Mouse (Mus musculus) spleen, adult 18-20 months (tissue): ENCODE results near the gene Bbip1.
"Not testable (repeated sequence)": the region's sequence is repeated elsewhere in the genome, so short reads cannot be mapped to it uniquely, and the experiment has no call there.

Source experiments
- DNase-seq, 2 experiments: peaks; one replicate each; pipeline ENCODE4 v3.0.0; 2022; ENCODE audit warnings: mixed read lengths in 2 of 2

The Bbip1 gene

GRCm38 (mm10) chr19:53921996-53922395, 22.4 kb downstream of the Bbip1 start:
- DNase-seq, result not testable (repeated sequence)

GRCm38 (mm10) chr19:53919541-53919940, 24.9 kb downstream of the Bbip1 start:
- no peak for DNase-seq

GRCm38 (mm10) chr19:53914950-53915349, 29.5 kb downstream of the Bbip1 start:
- no peak for DNase-seq

GRCm38 (mm10) chr19:53906703-53907070, 37.7 kb downstream of the Bbip1 start:
- not testable (repeated sequence) for DNase-seq

- no peak for DNase-seq
Measured at GRCm38 (mm10) chr19:53906033-53906702, 38.3 kb downstream of the Bbip1 start.

GRCm38 (mm10) chr19:53904833-53905480, 39.5 kb downstream of the Bbip1 start:
- no peak for DNase-seq

GRCm38 (mm10) chr19:53903507-53904321, 40.7 kb downstream of the Bbip1 start:
- peak; percentile 58 to 59 for DNase-seq

GRCm38 (mm10) chr19:53902739-53903487, 41.5 kb downstream of the Bbip1 start:
- peak; percentile 87 to 95 for DNase-seq

- DNase-seq, result no peak
Measured at GRCm38 (mm10) chr19:53901931-53902738, 42.3 kb downstream of the Bbip1 start.

GRCm38 (mm10) chr19:53899941-53900610, 44.4 kb downstream of the Bbip1 start:
- peak; percentile 40 to 57 for DNase-seq

GRCm38 (mm10) chr19:53898970-53899900, 45.2 kb downstream of the Bbip1 start:
- no peak for DNase-seq

- DNase-seq, result no peak
Measured at GRCm38 (mm10) chr19:53898498-53898897, 45.9 kb downstream of the Bbip1 start.

- DNase-seq, result no peak
Measured at GRCm38 (mm10) chr19:53898046-53898445, 46.4 kb downstream of the Bbip1 start.

- DNase-seq, result no peak
Measured at GRCm38 (mm10) chr19:53894538-53895121, 49.8 kb downstream of the Bbip1 start.

- DNase-seq, result peak; percentile 46 to 55
Measured at GRCm38 (mm10) chr19:53893711-53894171, 50.7 kb downstream of the Bbip1 start.

- no peak for DNase-seq
Measured at GRCm38 (mm10) chr19:53892838-53893359, 51.5 kb downstream of the Bbip1 start.

- no peak for DNase-seq
Measured at GRCm38 (mm10) chr19:53892061-53892460, 52.4 kb downstream of the Bbip1 start, which contains the start of gene Pdcd4. Gene Pdcd4, plus strand, starts transcription at chr19:53892231.

GRCm38 (mm10) chr19:53891569-53891968, 52.9 kb downstream of the Bbip1 start:
- no peak for DNase-seq

- DNase-seq, result peak; percentile 57 to 66
Measured at GRCm38 (mm10) chr19:53890781-53891251, 53.6 kb downstream of the Bbip1 start.
